Mouse (Mus musculus): ENCODE results near the gene Tbc1d30. TPM values are rescaled to one million over a fixed set of nuclear protein-coding genes. Genes with fewer than 3 reads are reported as not detected.

Tbc1d30 gene
- polyA plus RNA-seq, 1 experiment: not detected

- H3K4me3 ChIP-seq (replicated peaks): no peak overlapping the region
- no peaks in the 10 kb centered on the region for H3K9me3 ChIP-seq (ENCODE audit: control insufficient read depth, low read length)
- H3K27me3 ChIP-seq (ENCODE audit: control insufficient read depth): no peaks in the 10 kb centered on the region
- no peak for TF ChIP-seq GATA1 (IDR thresholded peaks at IDR 0.05; ENCODE audit: low read length)
- no peak for TF ChIP-seq TAL1 (IDR thresholded peaks at IDR 0.05; ENCODE audit: low read length)
- no peaks in the 10 kb centered on the region for H3K4me1 ChIP-seq (ENCODE audit: control insufficient read depth)
- H3K36me3 ChIP-seq (ENCODE audit: control insufficient read depth): no peaks in the 10 kb centered on the region
Measured at GRCm38 (mm10) chr10:121326167-121326566, 24.9 kb downstream of the Tbc1d30 start.

GRCm38 (mm10) chr10:121323493-121323892, 27.6 kb downstream of the Tbc1d30 start:
- Histone ChIP-seq H3K4me1 (ENCODE audit: control insufficient read depth) (no peaks in the 10 kb centered on the region), H3K4me3 (replicated peaks) (no peak overlapping the region), H3K36me3 (ENCODE audit: control insufficient read depth) (no peaks in the 10 kb centered on the region), H3K9me3 (ENCODE audit: control insufficient read depth, low read length) (peaks cover 2% of the 10 kb centered on the region; the same call in 1 of the 2 replicates), H3K27me3 (ENCODE audit: control insufficient read depth) (no peaks in the 10 kb centered on the region)
- TF ChIP-seq TAL1 (IDR thresholded peaks at IDR 0.05; ENCODE audit: low read length): no peak
- TF ChIP-seq GATA1 (IDR thresholded peaks at IDR 0.05; ENCODE audit: low read length): no peak

- Histone ChIP-seq H3K4me3 (replicated peaks) (no peak overlapping the region), H3K4me1 (ENCODE audit: control insufficient read depth) (no peaks in the 10 kb centered on the region), H3K36me3 (ENCODE audit: control insufficient read depth) (no peaks in the 10 kb centered on the region), H3K9me3 (ENCODE audit: control insufficient read depth, low read length) (peaks cover 2% of the 10 kb centered on the region; the same call in 1 of the 2 replicates), H3K27me3 (ENCODE audit: control insufficient read depth) (peaks cover 23% of the 10 kb centered on the region)
- no peak for TF ChIP-seq GATA1 (IDR thresholded peaks at IDR 0.05; ENCODE audit: low read length)
- no peak for TF ChIP-seq TAL1 (IDR thresholded peaks at IDR 0.05; ENCODE audit: low read length)
Measured at GRCm38 (mm10) chr10:121318397-121318950, 32.6 kb downstream of the Tbc1d30 start.

GRCm38 (mm10) chr10:121316361-121316760, 34.7 kb downstream of the Tbc1d30 start:
- Histone ChIP-seq H3K9me3 (ENCODE audit: control insufficient read depth, low read length) (peaks cover 2% of the 10 kb centered on the region; the same call in 1 of the 2 replicates), H3K4me1 (ENCODE audit: control insufficient read depth) (no peaks in the 10 kb centered on the region), H3K36me3 (ENCODE audit: control insufficient read depth) (no peaks in the 10 kb centered on the region), H3K27me3 (ENCODE audit: control insufficient read depth) (peaks cover 42% of the 10 kb centered on the region), H3K4me3 (replicated peaks) (no peak overlapping the region)
- TF ChIP-seq TAL1 (IDR thresholded peaks at IDR 0.05; ENCODE audit: low read length) (no peak), GATA1 (IDR thresholded peaks at IDR 0.05; ENCODE audit: low read length) (no peak)

GRCm38 (mm10) chr10:121315321-121316283, 35.5 kb downstream of the Tbc1d30 start:
- Histone ChIP-seq H3K4me3 (replicated peaks) (no peak overlapping the region), H3K36me3 (ENCODE audit: control insufficient read depth) (no peaks in the 10 kb centered on the region), H3K9me3 (ENCODE audit: control insufficient read depth, low read length) (peaks cover 2% of the 10 kb centered on the region; the same call in 1 of the 2 replicates), H3K27me3 (ENCODE audit: control insufficient read depth) (peaks cover 50% of the 10 kb centered on the region), H3K4me1 (ENCODE audit: control insufficient read depth) (no peaks in the 10 kb centered on the region; the same call in 1 of the 2 replicates)
- no peak for TF ChIP-seq TAL1 (IDR thresholded peaks at IDR 0.05; ENCODE audit: low read length)
- no peak for TF ChIP-seq GATA1 (IDR thresholded peaks at IDR 0.05; ENCODE audit: low read length)

- Histone ChIP-seq H3K36me3 (ENCODE audit: control insufficient read depth) (no peaks in the 10 kb centered on the region), H3K27me3 (ENCODE audit: control insufficient read depth) (peaks cover 64% of the 10 kb centered on the region)
- TF ChIP-seq TAL1 (IDR thresholded peaks at IDR 0.05; ENCODE audit: low read length): no peak
- TF ChIP-seq GATA1 (IDR thresholded peaks at IDR 0.05; ENCODE audit: low read length): no peak
Measured at GRCm38 (mm10) chr10:121314186-121314585, 36.9 kb downstream of the Tbc1d30 start.

GRCm38 (mm10) chr10:121313049-121313448, 38.0 kb downstream of the Tbc1d30 start:
- peaks cover 75% of the 10 kb centered on the region for H3K27me3 ChIP-seq (ENCODE audit: control insufficient read depth)
- TF ChIP-seq GATA1 (IDR thresholded peaks at IDR 0.05; ENCODE audit: low read length): no peak
- TF ChIP-seq TAL1 (IDR thresholded peaks at IDR 0.05; ENCODE audit: low read length): no peak
- no peaks in the 10 kb centered on the region; the same call in 1 of the 2 replicates for H3K9me3 ChIP-seq (ENCODE audit: control insufficient read depth, low read length)
- H3K4me1 ChIP-seq (ENCODE audit: control insufficient read depth): no peaks in the 10 kb centered on the region; the same call in 1 of the 2 replicates
- H3K36me3 ChIP-seq (ENCODE audit: control insufficient read depth): no peaks in the 10 kb centered on the region
- H3K4me3 ChIP-seq (replicated peaks): no peak overlapping the region

More at GRCm38 (mm10) chr10:121314186-121314585, 36.9 kb downstream of the Tbc1d30 start:
- Histone ChIP-seq H3K4me3 (replicated peaks) (no peak overlapping the region), H3K4me1 (ENCODE audit: control insufficient read depth) (no peaks in the 10 kb centered on the region; the same call in 1 of the 2 replicates), H3K9me3 (ENCODE audit: control insufficient read depth, low read length) (no peaks in the 10 kb centered on the region; the same call in 1 of the 2 replicates)

- Histone ChIP-seq H3K4me1 (ENCODE audit: control insufficient read depth) (no peaks in the 10 kb centered on the region; the same call in 1 of the 2 replicates), H3K36me3 (ENCODE audit: control insufficient read depth) (no peaks in the 10 kb centered on the region), H3K4me3 (replicated peaks) (peak overlapping the region; percentile 36), H3K9me3 (ENCODE audit: control insufficient read depth, low read length) (no peaks in the 10 kb centered on the region; the same call in 1 of the 2 replicates), H3K27me3 (ENCODE audit: control insufficient read depth) (peaks cover 70% of the 10 kb centered on the region)
- TF ChIP-seq GATA1 (IDR thresholded peaks at IDR 0.05; ENCODE audit: low read length) (no peak), TAL1 (IDR thresholded peaks at IDR 0.05; ENCODE audit: low read length) (no peak)
Measured at GRCm38 (mm10) chr10:121310511-121311221, 40.4 kb downstream of the Tbc1d30 start.
